Comparison of ENCODE assay signal across 8 mouse cellular contexts in the genomic region with DNA sequence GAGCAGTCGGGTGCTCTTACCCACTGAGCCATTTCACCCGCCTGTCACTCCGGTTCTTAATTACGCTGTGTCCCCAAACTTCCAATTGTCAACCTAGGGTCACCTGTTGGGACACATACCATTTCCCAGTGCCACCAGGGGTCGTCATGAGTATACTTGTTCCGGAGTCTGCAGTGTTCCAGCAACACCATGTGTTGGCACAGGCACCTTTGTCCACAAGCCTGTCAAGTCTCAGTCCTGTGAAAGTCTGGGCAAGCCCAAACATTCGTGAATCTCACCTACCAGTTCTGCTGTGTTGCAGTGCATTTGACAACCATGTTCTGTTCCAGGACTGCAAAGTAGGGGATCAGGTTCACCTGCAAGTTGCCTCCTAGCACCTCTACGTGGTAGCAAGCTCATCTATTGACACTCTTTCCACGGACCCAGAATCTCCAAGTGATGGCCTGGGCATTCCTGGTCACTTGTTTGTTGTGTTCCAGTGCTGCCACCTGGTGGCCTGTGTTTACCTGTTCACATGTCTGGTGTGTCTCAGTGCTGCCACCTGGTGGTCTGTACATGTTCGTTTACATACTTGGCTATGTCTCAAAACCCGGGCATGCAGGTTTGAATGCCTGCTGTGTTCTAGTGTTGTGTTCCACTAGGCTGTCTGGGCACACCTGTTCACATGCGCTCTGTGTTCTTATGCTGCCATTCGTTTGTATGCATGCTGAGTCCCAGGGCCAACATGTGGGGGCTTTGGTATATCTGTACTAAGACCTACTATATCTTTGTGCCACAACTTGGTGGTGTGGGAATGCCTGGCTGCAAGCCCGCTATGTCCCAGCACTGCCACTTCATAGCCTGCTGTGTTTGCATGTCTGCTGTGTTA. TPM values are rescaled to one million over a fixed set of nuclear protein-coding genes. Genes with fewer than 3 reads are reported as not detected.
A peak's percentile ranks its signal among the peaks of the same experiment; 100 is the strongest.
DNase-seq lines count a peak whose midpoint lies in the region; ATAC-seq and TF ChIP-seq lines count a peak whose summit lies in the region.

No protein-coding gene starts in this region.

- peaks cover 36% of the 10 kb centered on the region for H3K4me1 ChIP-seq in E14TG2a.4 (replicated peaks; ENCODE audit: low read depth, low read length)
- H3K4me1 ChIP-seq in forebrain, embryonic 13.5 days = peaks cover 7% of the 10 kb centered on the region; the same call in 1 of the 2 replicates
- no peaks in the 10 kb centered on the region for H3K4me1 ChIP-seq in heart, postnatal 0 days (ENCODE audit: control insufficient read depth, insufficient read depth)
- peaks cover 4% of the 10 kb centered on the region for H3K4me1 ChIP-seq in liver, embryonic 15.5 days (replicated peaks)
- H3K4me1 ChIP-seq in neural tube, embryonic 13.5 days (replicated peaks) = peaks cover 8% of the 10 kb centered on the region

- ATAC-seq in forebrain, embryonic 13.5 days = peak; percentile 86
- ATAC-seq in heart, postnatal 0 days (ENCODE audit: insufficient read depth, low read depth) = peak; percentile 79
- ATAC-seq in liver, embryonic 15.5 days (ENCODE audit: insufficient read depth) = peak; percentile 65
- ATAC-seq in neural tube, embryonic 13.5 days (ENCODE audit: low read depth) = peak; percentile 78

- 40% methylated on average over 14 of the region's 14 CpGs for WGBS in forebrain, embryonic 13.5 days
- WGBS in heart, postnatal 0 days = 35% methylated on average over 14 of the region's 14 CpGs
- 30% methylated on average over 14 of the region's 14 CpGs for WGBS in liver, embryonic 15.5 days (ENCODE audit: insufficient replicate concordance)
- WGBS in neural tube, embryonic 13.5 days = 40% methylated on average over 14 of the region's 14 CpGs

- H3K4me3 ChIP-seq in E14TG2a.4 (replicated peaks; ENCODE audit: low read length) = no peak overlapping the region
- no peak overlapping the region for H3K4me3 ChIP-seq in forebrain, embryonic 13.5 days
- H3K4me3 ChIP-seq in heart, postnatal 0 days (ENCODE audit: low read depth, low read length) = no peak overlapping the region
- no peak overlapping the region for H3K4me3 ChIP-seq in liver, embryonic 15.5 days (replicated peaks)
- H3K4me3 ChIP-seq in neural tube, embryonic 13.5 days = no peak overlapping the region

- H3K9me3 ChIP-seq in E14TG2a.4 (ENCODE audit: low read length) = no peaks in the 10 kb centered on the region
- H3K9me3 ChIP-seq in forebrain, embryonic 13.5 days (replicated peaks) = no peaks in the 10 kb centered on the region
- no peaks in the 10 kb centered on the region for H3K9me3 ChIP-seq in heart, postnatal 0 days (replicated peaks; ENCODE audit: control insufficient read depth, low read length)
- no peaks in the 10 kb centered on the region for H3K9me3 ChIP-seq in liver, embryonic 15.5 days (replicated peaks)
- no peaks in the 10 kb centered on the region for H3K9me3 ChIP-seq in neural tube, embryonic 13.5 days

- no peaks in the 10 kb centered on the region for H3K36me3 ChIP-seq in E14TG2a.4 (ENCODE audit: insufficient read depth, low read length)
- no peaks in the 10 kb centered on the region for H3K36me3 ChIP-seq in forebrain, embryonic 13.5 days (ENCODE audit: poor library complexity, severe bottlenecking)
- H3K36me3 ChIP-seq in heart, postnatal 0 days (replicated peaks; ENCODE audit: control insufficient read depth, insufficient read depth, low read length) = no peaks in the 10 kb centered on the region
- H3K36me3 ChIP-seq in liver, embryonic 15.5 days (replicated peaks) = no peaks in the 10 kb centered on the region
- no peaks in the 10 kb centered on the region for H3K36me3 ChIP-seq in neural tube, embryonic 13.5 days

- TF ChIP-seq EP300 in heart, postnatal 0 days (IDR thresholded peaks at IDR 0.05; ENCODE audit: low read depth) = no peak

- no peak overlapping the region for H3K9ac ChIP-seq in forebrain, embryonic 13.5 days
- H3K9ac ChIP-seq in heart, postnatal 0 days (replicated peaks; ENCODE audit: low read depth, low read length) = no peak overlapping the region
- no peak overlapping the region for H3K9ac ChIP-seq in liver, embryonic 15.5 days
- H3K9ac ChIP-seq in neural tube, embryonic 13.5 days = no peak overlapping the region

- H3K27ac ChIP-seq in forebrain, embryonic 13.5 days = no peak overlapping the region
- H3K27ac ChIP-seq in heart, postnatal 0 days (ENCODE audit: low read depth) = no peak overlapping the region
- no peak overlapping the region for H3K27ac ChIP-seq in liver, embryonic 15.5 days (replicated peaks)
- H3K27ac ChIP-seq in neural tube, embryonic 13.5 days (replicated peaks) = no peak overlapping the region

- peak; percentile 95 for DNase-seq in c-Kit-positive CD71-positive TER-119-positive erythroid progenitor cells, embryonic 14.5 days (ENCODE audit: low spot score)
- DNase-seq in heart, postnatal 0 days (ENCODE audit: low spot score) = peak; percentile 95
- peak; percentile 98 to 99 for DNase-seq in kidney, postnatal 36 days
- DNase-seq in telencephalon, adult 2 months (ENCODE audit: low read depth, low spot score) = peak; percentile 99

- no peak overlapping the region for H3K4me2 ChIP-seq in forebrain, embryonic 13.5 days
- no peak overlapping the region for H3K4me2 ChIP-seq in heart, postnatal 0 days (ENCODE audit: low read depth, low read length)
- no peak overlapping the region for H3K4me2 ChIP-seq in liver, embryonic 15.5 days
- no peak overlapping the region for H3K4me2 ChIP-seq in neural tube, embryonic 13.5 days

- H3K27me3 ChIP-seq in E14TG2a.4 (ENCODE audit: insufficient read depth, low read length) = no peaks in the 10 kb centered on the region
- H3K27me3 ChIP-seq in forebrain, embryonic 13.5 days = no peaks in the 10 kb centered on the region
- no peaks in the 10 kb centered on the region for H3K27me3 ChIP-seq in heart, postnatal 0 days (ENCODE audit: control insufficient read depth, insufficient read depth, low read length)
- H3K27me3 ChIP-seq in liver, embryonic 15.5 days = no peaks in the 10 kb centered on the region
- no peaks in the 10 kb centered on the region for H3K27me3 ChIP-seq in neural tube, embryonic 13.5 days

- peak; percentile 44 for TF ChIP-seq CTCF in E14TG2a.4 (conservative IDR thresholded peaks at IDR 0.05; ENCODE audit: low read length)
- peak; percentile 100 for TF ChIP-seq CTCF in heart, postnatal 0 days (IDR thresholded peaks at IDR 0.05; ENCODE audit: low read depth)

RNA-seq across cellular contexts. Expression of gene Fnbp1l, which starts 19.0 kb away (rescaled TPM):
- 181 and 194 TPM in 2 replicates for polyA plus RNA-seq in forebrain, embryonic 13.5 days (2015; fragmentation: Nextera tagmentation; extraction: Ambion mirVana)
- total RNA-seq in heart, postnatal 0 days (2014; rRNA removed; ENCODE audit: low replicate concordance) = 11.2 and 11.9 TPM in 2 replicates
- polyA plus RNA-seq in heart, postnatal 0 days (2015; fragmentation: Nextera tagmentation; extraction: Ambion mirVana) = 16.8 and 18.0 TPM in 2 replicates
- 3.5 and 4.3 TPM in 2 replicates for polyA plus RNA-seq in liver, embryonic 15.5 days (2015; fragmentation: Nextera tagmentation; extraction: Ambion mirVana)
- polyA plus RNA-seq in neural tube, embryonic 13.5 days (2015; fragmentation: Nextera tagmentation; extraction: Ambion mirVana) = 144 and 166 TPM in 2 replicates
